Mouse (Mus musculus): Measurements from ENCODE around the gene Lamtor2.

DNA sequence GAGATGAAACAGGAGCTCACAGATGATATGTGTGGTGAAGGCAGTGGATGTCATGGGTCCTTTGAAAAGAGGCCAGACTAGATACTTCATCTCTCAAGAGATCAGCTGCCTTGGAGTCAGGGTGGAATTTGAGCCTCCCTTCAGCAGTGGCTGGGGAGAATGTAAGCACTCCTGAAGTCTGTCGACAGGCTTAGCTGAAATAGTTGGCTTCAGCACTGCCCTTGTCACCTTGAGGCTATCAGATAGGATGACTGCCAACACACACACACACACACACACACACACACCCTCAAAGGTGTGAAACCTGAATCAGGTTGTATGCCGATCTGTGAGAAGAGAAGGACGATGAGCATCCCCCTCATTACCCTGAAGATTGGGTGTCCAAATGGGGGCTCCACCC lies 38.2 kb upstream of the Lamtor2 start:
- TF ChIP-seq CTCF (IDR thresholded peaks at IDR 0.05; ENCODE audit: control insufficient read depth, insufficient read depth, low read length) (no peak), POLR2A (IDR thresholded peaks at IDR 0.05; ENCODE audit: borderline replicate concordance, control insufficient read depth, low read depth, low read length) (no peak)
